Mouse (Mus musculus) T-helper 1 cell (primary cell): ENCODE data around the gene Utp15.

Experiments used
- in situ Hi-C: fragments of 300-600 bp; cut with MboI, MseI; formaldehyde crosslinking; loops from one replicate; pipeline ENCODE4 v1.15.1; 2025; ENCODE audit warnings: high pct_unique_total_duplicates

Utp15 gene

GRCm38 (mm10) chr13:98254921-98255320 is 7.9 kb downstream of the Utp15 start:
- in situ Hi-C loops: loop anchor here (25.0 kb wide), 2 partner anchors 1082 to 1832 kb away; partner anchors contain the start of genes Mrps27 and Ptcd2

- in situ Hi-C loops: no loop called here
Measured at GRCm38 (mm10) chr13:98249594-98249993, 13.2 kb downstream of the Utp15 start.

- in situ Hi-C loops: no loop called here
Measured at GRCm38 (mm10) chr13:98245386-98245785, 17.5 kb downstream of the Utp15 start.

GRCm38 (mm10) chr13:98244571-98245350 is 18.1 kb downstream of the Utp15 start:
- in situ Hi-C loops: no loop called here

- in situ Hi-C loops: no loop called here
Measured at GRCm38 (mm10) chr13:98241531-98242282, 21.1 kb downstream of the Utp15 start.

- in situ Hi-C loops: loop anchor here (5.0 kb wide), 1 partner anchor 198 kb away; no protein-coding TSS in a partner anchor
Measured at GRCm38 (mm10) chr13:98239978-98240641, 22.7 kb downstream of the Utp15 start.

- in situ Hi-C loops: loop anchor here (5.0 kb wide), 1 partner anchor 193 kb away; no protein-coding TSS in a partner anchor
Measured at GRCm38 (mm10) chr13:98235451-98235850, 27.4 kb downstream of the Utp15 start.

GRCm38 (mm10) chr13:98230511-98230910 is 32.3 kb downstream of the Utp15 start:
- in situ Hi-C loops: no loop called here

GRCm38 (mm10) chr13:98226225-98226624 is 36.6 kb downstream of the Utp15 start:
- in situ Hi-C loops: no loop called here

GRCm38 (mm10) chr13:98222848-98223247 is 40.0 kb downstream of the Utp15 start:
- in situ Hi-C loops: no loop called here

- in situ Hi-C loops: no loop called here
Measured at GRCm38 (mm10) chr13:98210137-98210536, 52.7 kb downstream of the Utp15 start.

GRCm38 (mm10) chr13:98208842-98209241 is 54.0 kb downstream of the Utp15 start:
- in situ Hi-C loops: no loop called here

GRCm38 (mm10) chr13:98206546-98206870 is 56.3 kb downstream of the Utp15 start:
- in situ Hi-C loops: no loop called here

- in situ Hi-C loops: no loop called here
Measured at GRCm38 (mm10) chr13:98205771-98206545, 56.9 kb downstream of the Utp15 start, which contains the start of gene Arhgef28. Gene Arhgef28, minus strand, starts transcription at chr13:98206439.

- in situ Hi-C loops: no loop called here
Measured at GRCm38 (mm10) chr13:98205111-98205510, 57.7 kb downstream of the Utp15 start.

- in situ Hi-C loops: no loop called here
Measured at GRCm38 (mm10) chr13:98204371-98204770, 58.5 kb downstream of the Utp15 start.

GRCm38 (mm10) chr13:98201436-98201835 is 61.4 kb downstream of the Utp15 start:
- in situ Hi-C loops: no loop called here
